Mouse (Mus musculus): Measurements from ENCODE around the gene Homez.

DNA sequence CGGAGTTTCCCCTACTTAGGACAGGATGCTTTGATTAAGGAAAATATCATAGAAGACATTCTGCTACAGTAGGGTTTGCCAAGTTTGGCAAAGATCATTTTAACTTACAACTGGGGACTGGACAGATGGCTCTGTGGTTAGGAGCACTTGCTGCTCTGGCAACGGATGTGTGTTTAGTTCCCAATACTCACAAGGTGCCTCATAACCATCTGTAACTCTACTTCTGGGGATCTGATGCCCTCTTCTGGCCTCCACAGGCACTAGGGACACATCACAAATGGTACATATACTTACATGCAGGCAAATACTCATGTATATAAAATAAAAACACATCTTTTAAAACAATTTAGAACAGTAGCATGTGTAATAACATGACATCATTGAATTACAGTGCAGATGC lies 53.0 kb downstream of the Homez start:
- TF ChIP-seq GATA1 (IDR thresholded peaks at IDR 0.05; ENCODE audit: borderline replicate concordance, low read length) (no peak), FLI1 (IDR thresholded peaks at IDR 0.05; ENCODE audit: low read length) (no peak)
